In the genomic region with DNA sequence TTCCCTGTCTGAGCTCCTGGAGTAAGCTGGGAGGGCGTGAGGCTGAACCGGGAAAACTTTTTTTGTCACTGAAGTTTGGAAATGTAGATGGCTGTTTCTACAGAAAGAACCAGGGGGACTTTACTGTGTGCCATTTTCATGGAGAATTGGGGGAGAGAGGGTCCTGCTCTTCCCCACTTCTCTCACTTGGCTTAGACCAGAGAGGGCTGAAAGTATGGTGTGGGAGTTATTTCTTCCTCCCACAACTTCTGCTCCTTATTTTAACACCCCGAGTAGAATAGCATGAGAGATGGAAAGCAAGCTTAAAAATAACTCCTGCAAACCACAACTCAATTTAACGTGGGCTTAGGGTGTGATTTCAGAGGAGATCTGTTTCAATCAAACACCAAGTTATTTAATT, we compare ENCODE assay signal across 12 mouse cellular contexts. TPM values are rescaled to one million over a fixed set of nuclear protein-coding genes. Genes with fewer than 3 reads are reported as not detected.
DNase-seq lines count a peak whose midpoint lies in the region; ATAC-seq and TF ChIP-seq lines count a peak whose summit lies in the region.
"Had no signal": no experiment of that assay in that cellular context is flagged by ENCODE, and none has a peak within 500 bp of the region (broad histone marks: within the 10 kb centered on the region; RNA-seq: fewer than 3 reads in every experiment).

No protein-coding gene starts in this region.

- no peak for ATAC-seq in kidney, embryonic 15.5 days (replicated peaks; ENCODE audit: low FRiP score)
- no peak for ATAC-seq in hindbrain, embryonic 13.5 days (ENCODE audit: low FRiP score)
- ATAC-seq in midbrain, embryonic 12.5 days (ENCODE audit: low FRiP score, low read depth) = no peak
- ATAC-seq in forebrain, postnatal 0 days = no peak
- ATAC-seq: intestine, embryonic 16.5 days had no signal

- no peaks in the 10 kb centered on the region for H3K36me3 ChIP-seq in kidney, embryonic 15.5 days
- no peaks in the 10 kb centered on the region for H3K36me3 ChIP-seq in hindbrain, embryonic 13.5 days
- H3K36me3 ChIP-seq in midbrain, embryonic 12.5 days = no peaks in the 10 kb centered on the region
- H3K36me3 ChIP-seq in forebrain, postnatal 0 days (ENCODE audit: insufficient read depth) = no peaks in the 10 kb centered on the region

- 0 out of 2 replicates have a peak overlapping the region, but pooled peaks have one; percentile 27 for H3K27ac ChIP-seq in kidney, embryonic 15.5 days
- H3K27ac ChIP-seq in hindbrain, embryonic 13.5 days = peak overlapping the region; percentile 82
- no peak overlapping the region; the same call in 1 of the 2 replicates for H3K27ac ChIP-seq in midbrain, embryonic 12.5 days (replicated peaks)
- no peak overlapping the region for H3K27ac ChIP-seq in forebrain, postnatal 0 days (ENCODE audit: low read depth, low read length)

- no peaks in the 10 kb centered on the region for H3K9me3 ChIP-seq in kidney, embryonic 15.5 days (replicated peaks)
- H3K9me3 ChIP-seq in hindbrain, embryonic 13.5 days = no peaks in the 10 kb centered on the region
- H3K9me3 ChIP-seq in midbrain, embryonic 12.5 days = no peaks in the 10 kb centered on the region
- H3K9me3 ChIP-seq in forebrain, postnatal 0 days (ENCODE audit: low read length) = no peaks in the 10 kb centered on the region

- peak overlapping the region; percentile 46 for H3K4me3 ChIP-seq in kidney, embryonic 15.5 days (replicated peaks)
- peak overlapping the region; percentile 47 for H3K4me3 ChIP-seq in hindbrain, embryonic 13.5 days
- H3K4me3 ChIP-seq in midbrain, embryonic 12.5 days = peak overlapping the region; percentile 40
- H3K4me3 ChIP-seq in forebrain, postnatal 0 days (ENCODE audit: low read depth, low read length) = no peak overlapping the region

- peaks cover 13% of the 10 kb centered on the region for H3K4me1 ChIP-seq in kidney, embryonic 15.5 days
- H3K4me1 ChIP-seq in hindbrain, embryonic 13.5 days (replicated peaks) = peaks cover 13% of the 10 kb centered on the region
- peaks cover 3% of the 10 kb centered on the region; the same call in 1 of the 2 replicates for H3K4me1 ChIP-seq in midbrain, embryonic 12.5 days
- no peaks in the 10 kb centered on the region for H3K4me1 ChIP-seq in forebrain, postnatal 0 days (ENCODE audit: insufficient read depth)

- H3K4me2 ChIP-seq in kidney, embryonic 15.5 days = peak overlapping the region; percentile 35
- H3K4me2 ChIP-seq in hindbrain, embryonic 13.5 days = peak overlapping the region; percentile 57
- no peak overlapping the region for H3K4me2 ChIP-seq in midbrain, embryonic 12.5 days (replicated peaks)
- no peak overlapping the region for H3K4me2 ChIP-seq in forebrain, postnatal 0 days (ENCODE audit: low read depth)

- no peak for TF ChIP-seq CTCF in forebrain, postnatal 0 days (IDR thresholded peaks at IDR 0.05; ENCODE audit: low read depth)

- H3K27me3 ChIP-seq in kidney, embryonic 15.5 days = peaks cover 92% of the 10 kb centered on the region
- H3K27me3 ChIP-seq in hindbrain, embryonic 13.5 days = peaks cover 81% of the 10 kb centered on the region
- peaks cover 89% of the 10 kb centered on the region for H3K27me3 ChIP-seq in midbrain, embryonic 12.5 days
- peaks cover 83% of the 10 kb centered on the region for H3K27me3 ChIP-seq in forebrain, postnatal 0 days (ENCODE audit: insufficient read depth, low read length)

- H3K9ac ChIP-seq in kidney, embryonic 15.5 days = no peak overlapping the region
- peak overlapping the region; percentile 59 for H3K9ac ChIP-seq in hindbrain, embryonic 13.5 days
- peak overlapping the region; percentile 4; the same call in 1 of the 2 replicates for H3K9ac ChIP-seq in midbrain, embryonic 12.5 days (replicated peaks)
- H3K9ac ChIP-seq in forebrain, postnatal 0 days = no peak overlapping the region

- no peak for DNase-seq in kidney, adult 18-20 months
- peak; percentile 31 for DNase-seq in retina, postnatal 1 day
- no peak for DNase-seq in testis, postnatal 14 days (ENCODE audit: low spot score)
- no peak for DNase-seq in urinary bladder, postnatal 4 days (ENCODE audit: low spot score in 2 of 2)
- no peak for DNase-seq in forebrain, postnatal 0 days
- DNase-seq: gastrocnemius, postnatal 14 days had no signal

- WGBS in kidney, embryonic 15.5 days = 0% methylated on average over 4 of the region's 4 CpGs
- 0% methylated on average over 4 of the region's 4 CpGs for WGBS in hindbrain, embryonic 13.5 days
- WGBS in midbrain, embryonic 12.5 days = 0% methylated on average over 4 of the region's 4 CpGs
- WGBS in forebrain, postnatal 0 days = 0% methylated on average over 4 of the region's 4 CpGs

RNA-seq across cellular contexts. Expression of a gene that starts 4.0 kb away (rescaled TPM):
- 55.7 and 57.6 TPM in 2 replicates for polyA plus RNA-seq in kidney, embryonic 15.5 days (2015; fragmentation: Nextera tagmentation; extraction: Ambion mirVana)
- 93.5 and 103 TPM in 2 replicates for polyA plus RNA-seq in hindbrain, embryonic 13.5 days (2015; fragmentation: Nextera tagmentation; extraction: Ambion mirVana)
- polyA plus RNA-seq in midbrain, embryonic 12.5 days (2016; fragmentation: Nextera tagmentation; extraction: Ambion mirVana) = 93.3 and 100 TPM in 2 replicates
- 1.0 and 1.6 TPM in 2 replicates for total RNA-seq in forebrain, postnatal 0 days (2014; rRNA removed)
- polyA plus RNA-seq in forebrain, postnatal 0 days (2015; fragmentation: Nextera tagmentation; extraction: Ambion mirVana) = 1.5 and 1.8 TPM in 2 replicates
- total RNA-seq: gastrocnemius, postnatal 14 days; megakaryocyte progenitor cell, adult 5-6 weeks had no signal
- polyA plus RNA-seq: liver, embryonic 16.5 days had no signal

Comparison
In these comparisons a context has a peak if more than half of its experiments do, and no peak if none do; other contexts are left out.
1. H3K27ac ChIP-seq: peak in kidney, embryonic 15.5 days (single experiment) and hindbrain, embryonic 13.5 days (single experiment); none in midbrain, embryonic 12.5 days (single experiment) and forebrain, postnatal 0 days (single experiment).
2. H3K4me2 ChIP-seq: peak in kidney, embryonic 15.5 days (single experiment) and hindbrain, embryonic 13.5 days (single experiment); none in midbrain, embryonic 12.5 days (single experiment) and forebrain, postnatal 0 days (single experiment).
3. H3K9ac ChIP-seq: peak in hindbrain, embryonic 13.5 days (single experiment) and midbrain, embryonic 12.5 days (single experiment); none in kidney, embryonic 15.5 days (single experiment) and forebrain, postnatal 0 days (single experiment).
4. RNA of a gene that starts 4.0 kb away (polyA plus RNA-seq): 93.5 to 103 TPM in hindbrain, embryonic 13.5 days, 93.3 to 100 TPM in midbrain, embryonic 12.5 days and 55.7 to 57.6 TPM in kidney, embryonic 15.5 days; 1.5 to 1.8 TPM in forebrain, postnatal 0 days; every median in the first group is over 10 times any median in the second.